Mouse (Mus musculus) cerebellum, adult 9-11 months (tissue): Measurements from ENCODE around the gene Mmd.
A peak's percentile ranks its signal among the peaks of the same experiment; 100 is the strongest.

ENCODE experiments used
- DNase-seq: peaks from one replicate; pipeline ENCODE4 v3.0.0; 2022

The Mmd gene

DNA sequence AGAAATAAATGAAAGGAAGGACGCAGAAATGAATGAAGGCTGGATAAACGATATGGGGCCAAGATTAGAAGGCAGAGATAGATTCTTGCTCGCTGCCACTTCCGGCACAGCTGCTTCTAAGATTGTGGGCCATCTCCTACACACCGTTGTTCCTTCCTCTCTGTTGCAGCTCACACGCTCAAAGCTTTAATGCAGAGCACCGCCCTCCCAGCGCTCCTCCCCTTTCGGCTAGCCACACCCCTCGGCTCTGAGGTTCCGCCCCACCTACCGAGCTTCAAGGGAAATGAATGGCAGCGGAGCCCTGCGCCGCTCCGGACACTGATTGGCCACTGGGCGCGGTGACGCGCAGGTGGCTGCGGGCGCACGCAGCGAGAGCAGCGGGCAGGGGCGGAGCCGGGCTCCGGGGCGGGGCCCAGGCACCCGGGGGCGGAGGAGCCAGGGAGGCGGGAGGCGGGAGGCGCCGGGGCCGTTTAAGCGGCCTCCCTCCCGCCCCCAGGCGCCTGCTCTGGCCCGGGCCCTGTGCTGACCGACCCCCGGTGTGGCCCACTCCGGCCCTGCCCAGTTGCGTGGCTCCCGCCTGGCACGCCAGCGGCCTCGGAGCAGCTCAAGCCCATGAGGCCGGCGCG, at the start of gene Mmd:
Gene Mmd (plus strand): TSS at position 432 of the 626 bp plus-strand sequence.
- DNase-seq, result peak; percentile 98

DNA sequence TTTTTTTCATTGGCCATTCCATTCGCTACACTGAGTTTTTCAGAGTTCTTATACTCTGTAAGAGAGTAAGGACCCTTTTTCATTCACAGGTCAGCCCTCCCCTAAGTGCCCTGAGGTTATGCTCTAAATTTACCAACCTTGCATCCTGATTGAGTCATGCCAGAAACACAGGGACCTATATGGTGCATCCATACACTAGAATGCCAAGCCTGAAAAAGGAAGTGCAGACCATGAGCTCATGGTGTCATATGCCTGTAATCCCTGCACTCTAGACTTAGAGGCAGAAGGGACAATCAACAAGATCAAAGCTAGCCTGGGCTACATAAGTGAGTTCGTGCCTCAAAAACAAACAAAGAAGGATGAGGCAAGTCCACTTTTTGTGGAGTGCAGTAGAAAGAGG, 48.4 kb upstream of the Mmd start:
- no peak for DNase-seq

DNA sequence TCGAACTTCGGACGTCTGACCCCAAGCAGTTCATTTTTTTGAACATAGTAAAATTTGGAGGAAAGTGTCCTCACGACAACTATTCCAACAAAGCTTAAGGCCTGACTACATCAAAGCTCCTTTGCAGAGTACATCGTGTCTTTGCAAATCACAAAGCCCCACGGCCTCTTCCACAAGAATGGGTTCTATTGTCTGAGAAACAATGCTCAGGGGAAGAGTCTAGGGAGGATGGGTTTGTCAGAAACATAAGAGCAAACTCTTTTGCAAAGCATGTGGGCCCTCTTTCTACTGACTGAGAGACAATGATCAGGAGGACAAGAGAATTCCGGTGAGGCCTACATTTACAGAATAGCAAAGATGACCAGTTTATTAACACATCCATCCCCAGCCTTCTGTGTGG, 35.0 kb upstream of the Mmd start:
- DNase-seq, result no peak

DNA sequence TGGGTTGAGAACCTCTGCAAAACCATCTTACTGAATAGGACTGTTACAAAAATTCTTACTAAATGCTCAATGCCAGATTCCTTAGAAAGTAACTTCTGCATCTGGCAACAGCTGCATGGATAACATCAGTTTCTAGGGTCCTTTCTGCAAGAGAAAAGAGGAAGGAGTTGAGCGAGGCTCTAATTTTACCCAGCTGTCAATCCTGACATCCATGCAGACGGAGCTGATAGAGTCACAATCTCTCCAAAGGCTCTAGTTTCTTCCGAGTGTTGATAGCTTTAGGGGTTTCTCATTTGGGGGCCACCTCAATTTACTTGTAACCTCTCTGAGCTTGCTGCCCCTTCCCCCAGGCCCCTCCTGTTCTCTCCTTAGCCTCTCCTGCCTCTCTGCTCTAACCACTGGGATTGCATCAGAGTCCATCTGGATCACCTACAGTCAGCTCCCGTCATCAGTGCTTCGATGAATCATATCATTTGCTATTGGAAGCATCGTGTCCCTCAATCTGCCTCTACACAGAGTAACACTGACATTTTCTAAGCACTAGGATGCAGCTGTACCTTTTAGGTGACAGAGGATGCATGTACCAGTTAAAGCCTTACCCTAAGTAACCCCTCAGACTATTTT, 29.1 kb upstream of the Mmd start:
- no peak for DNase-seq

DNA sequence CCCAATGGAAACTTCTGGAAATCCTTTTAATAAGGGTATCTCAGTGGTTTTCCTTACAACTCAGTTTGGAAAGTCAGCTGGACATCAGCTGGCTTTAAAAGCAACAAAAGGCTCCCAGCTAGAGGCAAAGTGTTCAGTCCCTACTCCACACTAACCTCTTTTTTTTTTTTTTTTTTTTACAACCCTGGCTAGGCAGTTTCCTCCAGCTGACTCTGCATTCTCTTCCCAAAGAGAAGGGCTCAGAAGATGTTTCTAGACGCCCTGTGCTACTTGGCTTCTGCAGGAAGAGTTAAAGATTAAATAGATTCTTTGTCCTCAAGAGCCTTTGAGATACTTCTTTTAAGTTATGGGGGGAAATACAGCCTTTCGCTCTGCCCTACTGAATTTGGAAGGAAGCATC, 28.5 kb upstream of the Mmd start:
- no peak for DNase-seq

DNA sequence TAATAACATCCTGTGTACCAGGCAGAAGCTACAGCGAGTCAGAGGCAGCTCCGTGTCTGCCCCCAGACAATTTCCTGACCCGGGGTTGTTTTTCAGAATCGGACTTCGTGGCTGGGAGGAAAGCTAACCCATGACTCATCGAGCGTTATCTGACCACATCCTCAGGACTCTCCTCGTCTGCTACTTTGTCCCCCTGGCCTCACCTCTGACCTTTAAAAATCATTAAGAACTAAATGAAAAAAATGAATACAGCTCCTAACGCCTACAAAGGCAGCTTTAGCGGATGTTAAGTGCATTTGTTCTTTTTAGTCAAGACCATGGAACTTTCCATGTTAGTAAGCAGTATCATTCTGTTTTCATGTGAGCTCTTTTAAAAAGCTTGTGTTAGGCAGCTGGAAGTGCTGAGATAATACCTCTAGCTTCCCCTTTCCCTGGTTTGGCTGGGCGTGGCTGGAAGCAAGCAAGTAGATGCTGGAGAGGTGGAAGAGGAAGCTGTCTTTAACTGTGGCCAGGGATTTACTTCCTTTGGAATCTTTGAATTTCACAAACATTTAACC, 24.3 kb upstream of the Mmd start:
- DNase-seq, result no peak

DNA sequence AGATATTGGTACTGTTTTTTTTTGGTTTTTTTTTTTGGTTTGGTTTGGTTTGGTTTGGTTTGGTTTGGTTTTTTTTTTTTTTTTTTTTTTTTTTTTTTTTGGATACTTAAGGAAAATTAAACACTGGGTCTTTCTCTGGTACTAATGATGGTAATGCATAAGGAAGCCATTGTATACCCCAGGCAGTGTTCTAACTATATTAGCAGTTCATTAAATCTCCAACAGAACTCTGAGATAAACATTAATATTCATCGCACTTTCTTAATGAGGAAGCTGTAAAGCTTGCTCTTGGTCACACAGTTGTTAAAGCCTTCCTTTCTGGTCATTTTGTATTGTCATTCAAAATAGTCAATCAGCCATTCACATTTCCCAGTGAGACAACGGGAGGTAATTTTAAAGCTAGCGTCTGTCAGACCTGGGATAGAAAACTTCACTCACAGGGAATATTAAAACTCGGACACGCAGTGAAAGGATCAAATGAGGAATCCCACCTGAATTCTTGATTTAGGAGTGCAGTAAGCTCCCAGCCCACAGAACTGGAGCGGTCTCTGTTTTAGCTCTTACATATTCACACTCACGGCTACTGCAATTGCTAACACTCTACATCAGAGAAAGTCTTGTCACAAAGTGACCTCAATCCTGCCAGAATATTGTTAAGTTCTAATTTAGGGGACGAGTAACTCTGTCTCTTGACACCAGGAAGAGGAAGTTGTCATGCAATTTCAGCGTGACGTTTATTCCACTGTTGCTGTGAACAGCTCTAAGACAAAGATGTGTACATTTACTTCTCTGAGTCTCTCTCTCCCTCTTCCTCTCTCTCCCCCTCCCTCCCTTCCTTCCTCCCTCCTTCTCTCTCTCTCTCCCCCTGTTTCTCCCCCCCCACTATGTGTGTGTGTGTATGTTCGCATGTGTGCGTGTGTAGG, 22.0 kb upstream of the Mmd start:
- no peak for DNase-seq

DNA sequence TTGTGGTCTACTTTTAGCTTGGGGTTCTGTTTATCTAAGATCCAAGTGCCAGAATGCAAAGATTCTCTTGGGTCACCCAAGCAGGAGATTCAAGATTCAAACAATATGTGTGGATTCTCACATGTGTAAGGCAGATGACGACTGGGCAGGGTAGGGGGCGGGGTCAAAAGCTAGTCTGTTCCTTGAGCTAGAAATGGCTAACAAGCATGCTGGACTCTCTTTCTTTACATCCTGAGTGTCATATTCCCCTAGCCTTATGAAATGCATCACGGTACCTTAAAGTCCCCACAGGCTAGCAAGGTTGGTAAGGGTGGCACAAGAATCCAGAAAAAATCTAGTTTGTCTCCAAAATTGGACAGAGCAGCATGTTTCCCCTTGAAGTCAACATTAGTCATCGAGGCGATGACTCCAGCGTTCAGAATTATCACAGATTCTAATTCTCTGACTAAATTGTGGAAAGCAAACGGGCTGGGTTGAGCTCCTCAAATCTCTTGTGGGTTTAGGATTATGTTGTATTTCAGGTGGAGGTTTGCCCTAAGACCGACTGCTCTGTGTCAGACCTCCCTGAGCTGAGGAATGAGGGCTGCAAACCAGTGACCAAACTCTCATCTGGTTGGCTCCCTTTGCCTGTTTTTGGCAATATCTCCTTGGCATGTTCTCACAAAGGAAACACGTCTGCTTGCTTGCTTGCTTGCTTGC, 20.9 kb upstream of the Mmd start:
- DNase-seq, result no peak

DNA sequence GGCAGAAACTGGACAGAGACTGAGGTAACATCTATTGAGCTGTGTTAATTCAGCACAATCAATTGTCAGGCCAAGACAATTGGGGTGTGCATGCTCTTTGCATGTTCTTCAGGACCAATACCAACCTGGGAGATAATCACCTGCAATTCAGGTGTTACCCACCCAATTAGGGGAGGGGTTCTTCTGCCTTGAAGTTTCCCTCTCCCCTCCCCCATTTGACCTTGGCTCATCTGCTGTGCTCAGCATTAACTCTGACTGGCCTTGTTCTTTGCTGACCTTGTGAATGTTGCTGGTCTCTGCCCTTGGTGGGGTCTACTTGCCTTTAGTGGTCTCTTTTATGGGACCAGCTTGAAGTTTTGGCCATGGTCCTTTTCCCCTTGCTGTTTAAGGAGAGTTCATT, 19.5 kb upstream of the Mmd start:
- DNase-seq, result no peak

DNA sequence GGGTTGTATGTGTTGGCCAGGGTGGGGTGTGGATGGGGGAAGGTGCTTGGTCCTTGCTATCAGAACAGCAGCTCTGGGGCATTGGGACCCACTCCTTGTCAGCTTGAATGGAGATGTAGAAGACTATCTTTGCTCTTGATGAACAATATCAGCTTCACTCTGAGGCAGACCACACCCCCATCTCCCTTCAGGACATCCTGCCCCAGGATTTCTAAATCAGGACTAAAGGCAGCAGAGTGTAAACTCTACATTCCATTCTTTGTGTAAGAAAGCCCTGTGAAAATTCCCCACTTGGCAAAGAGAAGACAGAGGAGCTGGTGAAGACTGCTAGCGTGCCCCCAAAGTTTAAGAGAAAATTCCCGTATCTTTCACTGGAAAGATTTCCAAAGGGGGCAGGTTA, 18.6 kb upstream of the Mmd start:
- DNase-seq, result no peak

DNA sequence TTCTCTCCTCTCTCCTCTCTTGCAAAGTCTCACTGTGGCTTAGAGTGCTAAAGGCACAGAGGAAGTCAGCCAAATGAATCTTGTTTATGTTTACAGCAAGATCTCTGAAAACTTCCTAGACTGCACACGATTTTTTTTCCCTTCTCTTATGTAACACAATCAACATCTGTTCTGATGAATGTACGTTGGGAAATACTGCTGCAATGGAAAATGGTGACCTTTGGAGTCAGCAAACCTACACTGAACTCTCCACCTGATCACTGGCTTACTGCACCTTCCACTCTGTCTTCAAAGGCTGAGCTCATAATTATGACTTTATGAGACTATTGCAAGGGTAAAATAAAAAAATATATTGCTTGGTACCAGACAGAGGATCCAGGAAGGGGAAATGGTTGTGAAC, 17.6 kb upstream of the Mmd start:
- DNase-seq, result no peak

DNA sequence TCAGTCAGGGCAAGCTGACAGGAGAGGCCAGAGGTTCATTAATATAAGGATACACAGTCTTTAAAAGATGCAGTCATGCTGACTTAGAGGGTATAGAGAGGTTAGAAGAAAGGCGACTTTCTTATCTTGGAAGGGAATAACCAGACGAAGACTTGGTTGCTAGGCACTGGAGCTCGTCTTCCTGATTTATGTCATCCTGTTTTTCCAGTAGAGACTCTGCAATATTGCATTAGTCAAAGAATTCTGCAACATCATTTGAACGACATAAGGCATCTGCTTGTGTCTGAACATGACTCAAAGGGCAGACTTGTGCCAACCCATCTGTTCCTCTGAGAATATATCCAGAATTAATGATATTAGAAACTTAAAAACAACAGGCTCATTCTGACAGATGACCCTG, 16.6 kb upstream of the Mmd start:
- DNase-seq, result no peak

DNA sequence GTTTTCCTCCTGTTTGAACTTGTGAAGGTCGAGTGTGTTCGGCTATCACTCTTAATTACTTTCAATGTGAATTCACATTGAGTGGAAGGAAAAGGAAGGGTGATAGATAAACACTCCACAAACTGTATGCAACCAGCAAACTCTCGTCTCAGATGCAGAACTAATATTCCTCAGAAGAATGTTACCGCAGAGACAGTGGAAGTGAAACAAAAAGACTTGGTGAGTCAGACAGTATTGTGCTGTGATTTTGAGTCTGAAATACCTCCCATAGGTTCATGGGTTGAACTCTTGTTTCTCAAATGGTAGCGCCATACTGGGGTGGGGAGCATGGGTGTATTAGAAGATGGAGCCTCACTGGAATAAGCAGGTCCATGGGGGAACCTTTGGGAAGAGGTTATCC, 14.0 kb upstream of the Mmd start:
- DNase-seq, result no peak

DNA sequence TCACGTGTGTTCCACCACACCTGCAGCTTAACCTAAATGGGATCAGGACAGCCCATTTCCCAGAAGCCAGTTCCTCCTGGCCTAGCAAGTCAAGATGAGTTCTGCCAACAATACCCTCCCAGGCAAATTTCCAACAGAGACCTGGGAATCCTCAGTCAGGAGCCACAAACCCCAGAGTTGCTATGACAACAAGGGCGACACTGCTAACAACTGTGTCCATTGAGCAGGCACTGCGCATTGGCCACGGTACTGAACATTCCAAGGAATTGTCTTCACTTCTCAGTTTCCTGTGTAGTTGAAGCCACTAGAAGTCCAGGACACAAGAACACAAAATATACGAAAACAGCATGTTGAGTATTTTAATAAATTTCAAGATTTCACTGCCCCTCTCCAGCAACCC, 11.6 kb upstream of the Mmd start:
- no peak for DNase-seq

DNA sequence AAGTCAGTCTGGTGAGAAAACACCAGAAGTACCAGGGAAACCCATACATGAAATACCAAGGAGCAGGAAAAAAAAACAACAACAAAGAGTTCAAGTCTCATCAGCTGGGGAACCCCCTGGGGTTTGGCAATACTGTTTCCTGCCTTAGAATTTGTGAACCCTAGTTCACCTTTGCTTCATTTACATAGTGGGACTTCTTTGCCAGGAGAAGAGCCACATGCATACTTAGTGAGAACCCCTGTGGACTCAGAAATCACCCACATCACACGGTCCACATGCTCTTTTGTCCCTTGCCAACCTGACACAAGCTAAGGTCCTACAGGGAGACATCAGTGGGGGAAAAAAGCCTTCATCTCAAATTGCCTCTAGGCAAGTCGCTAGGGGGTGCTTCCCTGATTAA, 10.6 kb upstream of the Mmd start:
- DNase-seq, result no peak

DNA sequence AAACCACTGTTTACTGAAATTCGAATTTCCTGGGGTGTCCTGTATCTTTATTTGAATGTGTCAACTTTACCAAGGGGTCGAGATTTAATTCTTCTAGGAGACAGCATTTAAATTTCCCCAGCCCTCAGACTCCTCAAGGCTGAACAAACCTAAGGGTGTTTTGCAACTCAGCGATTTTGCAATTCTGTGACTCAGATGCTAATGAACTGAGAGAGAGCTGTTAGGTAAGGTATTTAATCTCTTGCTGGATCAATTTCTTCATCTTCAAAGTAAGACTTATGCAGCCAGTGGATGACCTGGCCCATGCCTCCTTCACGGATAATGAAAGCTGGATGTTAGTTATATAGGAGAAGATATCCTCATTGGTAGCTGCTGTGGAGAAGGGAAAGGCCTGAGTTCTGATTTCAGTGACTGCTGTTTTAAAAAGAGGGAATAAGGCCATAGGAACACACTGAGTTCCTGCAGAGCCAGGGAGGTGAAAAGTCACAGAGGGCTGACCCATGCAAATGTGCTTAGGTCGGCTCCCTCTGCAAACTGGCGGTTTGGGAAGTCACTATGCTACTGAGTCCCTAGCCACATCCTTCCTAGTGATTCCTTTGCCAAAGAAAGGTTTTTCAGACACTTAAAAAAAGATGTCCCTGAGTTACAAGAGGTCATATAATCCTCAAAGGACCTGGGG, 8.5 kb upstream of the Mmd start:
- DNase-seq, result no peak

DNA sequence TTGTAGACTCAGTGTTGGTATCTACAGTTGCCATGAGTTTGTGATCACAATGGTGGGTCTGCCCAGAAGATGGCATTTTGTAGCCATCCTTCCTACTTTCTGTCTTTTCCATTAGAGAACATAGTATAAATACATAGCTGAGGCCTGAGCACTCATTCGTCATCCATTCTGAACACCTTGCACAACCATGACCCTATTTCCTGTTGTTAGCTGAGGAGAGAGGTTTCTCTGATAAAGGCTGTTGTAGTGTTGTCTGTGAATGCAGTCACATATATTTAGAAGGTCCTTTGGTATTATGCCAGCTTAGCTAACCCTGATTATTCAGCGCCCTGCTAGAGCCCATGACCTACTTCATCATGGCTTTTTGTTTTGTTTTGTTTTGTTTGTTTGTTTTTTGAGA, 7.4 kb upstream of the Mmd start:
- DNase-seq, result no peak

DNA sequence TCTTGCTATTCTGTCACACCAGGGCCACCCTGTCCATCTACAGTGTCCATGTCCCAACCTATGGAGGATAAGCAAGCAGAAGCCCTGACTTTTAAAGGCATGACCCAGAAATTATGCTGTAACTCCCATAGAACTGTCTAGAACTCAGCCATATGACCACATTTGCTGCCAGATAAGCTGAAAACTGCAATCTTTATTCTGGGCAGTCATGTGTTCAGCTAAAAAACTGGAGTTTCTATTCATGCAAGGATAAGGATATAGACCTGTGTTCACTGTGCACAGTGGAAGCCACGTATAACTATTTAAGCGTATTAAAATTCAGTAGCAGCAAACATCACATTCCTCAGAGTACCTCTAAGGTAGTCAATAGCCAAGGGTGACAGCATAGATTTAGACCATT, 6.0 kb upstream of the Mmd start:
- no peak for DNase-seq

DNA sequence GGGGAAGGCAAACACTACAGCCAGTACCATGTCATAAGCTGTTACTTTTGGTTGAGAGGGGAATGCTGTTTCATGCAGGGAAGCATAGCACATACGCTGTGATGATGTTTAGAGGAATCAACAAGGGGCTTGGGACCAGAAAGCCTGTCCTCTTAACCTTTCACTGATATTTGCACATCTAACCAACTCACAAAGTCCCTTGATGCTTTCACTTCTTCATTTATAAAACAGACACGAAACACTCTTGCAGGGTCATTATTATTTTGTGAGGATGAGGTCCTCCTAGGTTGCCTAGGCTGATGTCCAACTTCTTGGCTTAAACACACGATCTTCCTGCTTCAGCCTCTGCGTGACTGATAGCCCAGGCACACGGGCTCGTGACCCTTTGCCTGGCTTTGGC, 3.6 kb upstream of the Mmd start:
- DNase-seq, result no peak

DNA sequence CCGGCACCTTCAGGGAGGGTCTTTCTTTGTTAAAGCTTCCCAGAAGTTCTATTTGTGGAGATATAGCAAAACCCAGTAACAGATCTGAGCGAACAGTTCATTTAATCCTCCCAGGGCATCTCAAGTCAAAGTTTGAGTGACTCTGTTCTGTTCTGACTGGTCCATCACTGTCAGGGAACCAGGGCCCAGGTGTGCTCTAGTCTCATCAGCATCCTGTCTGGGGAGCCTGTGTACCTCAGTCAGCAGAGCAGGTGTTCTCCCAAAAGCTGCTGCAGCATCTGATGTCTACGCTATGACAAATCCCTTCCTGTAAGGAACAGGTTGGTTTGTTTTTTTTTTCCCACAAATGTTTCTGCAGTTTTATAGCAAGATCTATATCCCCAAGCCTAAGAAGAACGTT, 2.6 kb upstream of the Mmd start:
- no peak for DNase-seq

DNA sequence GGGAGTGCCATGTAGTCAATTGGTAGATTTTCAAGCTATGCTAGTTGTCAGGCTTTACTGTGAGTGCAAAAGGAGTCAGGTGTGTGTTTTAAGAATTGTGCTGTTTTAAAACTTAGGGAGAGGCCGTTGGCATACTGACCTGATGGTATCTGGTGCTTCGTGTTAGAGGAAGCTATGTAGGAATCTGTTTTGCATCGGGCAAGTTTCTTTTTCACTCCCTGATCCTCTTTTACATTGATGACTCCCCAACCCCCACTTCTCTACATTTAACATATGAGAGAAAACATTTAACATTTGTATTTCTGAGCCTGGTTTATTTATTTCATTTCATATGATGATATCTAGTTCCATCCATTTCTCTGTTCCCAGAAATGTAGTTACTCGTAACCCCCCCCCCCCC, 1.5 kb upstream of the Mmd start:
- DNase-seq, result no peak

DNA sequence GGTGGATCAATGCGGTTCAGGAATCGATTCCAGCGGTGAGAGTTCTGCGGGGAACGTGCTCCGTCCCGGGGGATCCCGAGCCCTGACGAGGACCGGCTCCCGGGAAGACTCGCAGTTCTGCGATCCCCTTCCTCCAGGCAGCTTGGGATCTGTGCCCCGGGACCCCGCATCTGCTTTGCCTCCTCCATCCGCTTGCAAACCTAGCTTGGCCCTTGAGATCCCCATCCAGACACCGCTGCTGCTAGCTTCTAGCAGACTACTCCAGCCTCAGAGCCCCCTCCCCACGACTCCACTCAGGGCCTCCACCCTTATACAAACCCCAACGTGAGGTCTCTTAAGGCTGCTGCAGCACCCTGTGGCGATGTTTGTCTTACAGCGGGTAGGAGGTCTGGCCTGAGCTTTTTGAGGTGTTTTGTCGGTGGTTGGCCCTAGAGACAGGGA, 465 bp downstream of the Mmd start:
- DNase-seq, result peak; percentile 57

DNA sequence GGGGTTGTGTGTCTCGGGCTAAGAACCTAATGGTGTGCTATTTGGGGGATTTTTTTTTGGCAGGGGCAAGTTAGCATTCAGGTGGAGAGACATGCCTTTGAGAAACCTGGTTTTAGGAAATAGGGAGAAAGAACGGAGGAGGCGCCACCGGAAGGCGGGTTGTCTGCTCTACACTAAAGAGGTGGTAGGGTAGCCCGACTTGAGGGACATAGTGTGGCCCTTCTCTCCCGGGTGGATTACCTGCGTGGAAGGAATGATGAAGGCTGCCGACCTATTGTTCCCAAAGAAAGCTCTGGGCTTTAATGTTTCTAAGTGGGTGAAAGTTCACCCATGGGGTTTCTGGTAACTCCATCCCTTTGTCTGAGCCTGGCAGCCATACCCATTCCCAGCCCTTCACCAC, 933 bp downstream of the Mmd start:
- DNase-seq, result peak; percentile 36
